Mouse (Mus musculus) lung, postnatal 14 days (tissue): ENCODE data around the gene Hist1h3e.
"Not testable (repeated sequence)": the region's sequence is repeated elsewhere in the genome, so short reads cannot be mapped to it uniquely, and the experiment has no call there.

Experiments
- DNase-seq: peaks from one replicate; pipeline ENCODE4 v3.0.0; 2021

Hist1h3e gene

DNA sequence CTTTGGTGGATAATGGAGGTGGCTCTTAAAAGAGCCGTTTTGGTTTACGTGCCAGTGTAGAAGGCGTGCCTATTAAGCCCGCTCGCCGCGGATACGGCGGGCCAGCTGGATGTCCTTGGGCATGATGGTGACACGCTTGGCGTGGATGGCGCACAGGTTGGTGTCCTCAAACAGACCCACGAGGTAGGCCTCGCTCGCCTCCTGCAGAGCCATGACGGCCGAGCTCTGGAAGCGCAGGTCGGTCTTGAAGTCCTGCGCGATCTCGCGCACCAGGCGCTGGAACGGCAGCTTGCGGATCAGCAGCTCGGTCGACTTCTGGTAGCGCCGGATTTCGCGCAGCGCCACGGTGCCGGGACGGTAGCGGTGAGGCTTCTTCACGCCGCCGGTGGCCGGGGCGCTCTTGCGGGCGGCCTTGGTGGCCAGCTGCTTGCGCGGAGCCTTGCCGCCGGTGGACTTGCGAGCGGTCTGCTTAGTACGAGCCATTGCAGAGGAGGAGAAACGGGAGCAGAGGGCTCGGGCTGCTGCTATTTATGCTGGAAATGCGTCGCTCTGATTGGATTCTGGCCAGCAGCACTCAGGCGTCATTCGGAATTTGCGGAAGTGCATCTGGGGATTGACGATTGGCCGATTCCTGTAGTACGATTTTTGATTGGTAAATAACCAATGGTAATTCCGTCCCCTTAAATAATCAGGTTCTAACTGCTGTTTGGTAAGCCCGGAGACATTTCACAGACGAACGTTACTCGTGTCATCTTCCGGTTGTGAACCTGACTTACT lies at the start of gene Hist1h3e:
Gene Hist1h3e, minus strand, starts transcription at position 487 of the 777 bp plus-strand sequence.
- peak; percentile 93 for DNase-seq

DNA sequence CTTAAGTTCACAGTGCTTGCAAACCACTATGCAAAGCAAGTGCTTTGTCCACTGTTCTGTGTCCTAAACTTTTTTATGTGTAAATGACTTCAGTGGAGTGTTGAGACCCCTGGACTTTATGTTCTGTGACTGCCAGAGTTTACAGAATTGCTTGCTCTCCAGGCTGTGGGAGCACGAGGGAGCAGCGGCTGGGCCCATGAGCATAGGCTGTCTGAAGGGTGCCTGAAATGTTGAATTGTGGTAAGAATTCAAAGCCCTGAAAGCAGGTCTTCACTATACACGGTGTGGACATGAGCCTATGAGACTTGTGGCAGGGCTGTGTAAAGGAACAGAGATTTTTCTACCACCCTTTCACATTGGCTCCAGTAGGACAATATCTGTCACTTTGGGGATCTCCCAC lies 49.5 kb upstream of the Hist1h3e start:
- no peak for DNase-seq

DNA sequence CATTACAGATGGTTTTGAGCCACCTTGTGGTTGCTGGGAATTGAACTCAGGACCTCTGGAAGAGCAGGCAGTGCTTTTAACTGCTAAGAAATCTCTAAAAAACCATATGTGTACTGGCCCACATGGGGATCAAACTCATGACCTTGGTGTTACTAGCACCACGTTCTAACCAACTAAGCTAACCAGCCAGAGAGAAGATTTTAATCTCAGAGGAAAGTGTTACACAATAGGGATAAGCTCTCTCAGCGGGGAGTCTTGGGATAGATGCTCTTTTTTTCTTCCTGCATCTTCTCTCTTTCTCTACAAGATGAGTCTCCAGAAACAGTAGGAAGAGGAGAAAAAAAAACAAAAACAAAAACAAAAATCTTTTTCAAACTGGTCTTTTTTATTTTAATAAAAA lies 48.2 kb upstream of the Hist1h3e start:
- no peak for DNase-seq

DNA sequence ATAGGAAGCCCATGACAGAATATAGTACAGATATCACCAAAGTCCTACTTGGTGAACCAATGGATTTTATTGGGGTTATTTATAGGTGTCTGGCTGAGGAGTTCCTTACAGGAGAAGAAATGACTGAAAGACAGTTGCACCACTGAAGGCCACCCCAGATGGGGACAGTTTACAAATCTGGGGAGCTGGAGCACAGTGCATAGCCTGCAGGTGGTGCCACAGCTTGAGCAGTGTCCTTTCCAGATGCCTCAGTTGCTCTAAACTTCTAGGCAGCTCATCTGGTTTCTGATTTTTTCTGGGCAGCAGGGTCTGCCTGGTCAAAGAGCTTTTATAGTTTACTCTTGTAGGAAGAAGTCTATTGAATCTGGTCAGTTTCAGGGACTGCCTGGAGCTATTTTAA lies 47.7 kb upstream of the Hist1h3e start:
- DNase-seq = no peak

DNA sequence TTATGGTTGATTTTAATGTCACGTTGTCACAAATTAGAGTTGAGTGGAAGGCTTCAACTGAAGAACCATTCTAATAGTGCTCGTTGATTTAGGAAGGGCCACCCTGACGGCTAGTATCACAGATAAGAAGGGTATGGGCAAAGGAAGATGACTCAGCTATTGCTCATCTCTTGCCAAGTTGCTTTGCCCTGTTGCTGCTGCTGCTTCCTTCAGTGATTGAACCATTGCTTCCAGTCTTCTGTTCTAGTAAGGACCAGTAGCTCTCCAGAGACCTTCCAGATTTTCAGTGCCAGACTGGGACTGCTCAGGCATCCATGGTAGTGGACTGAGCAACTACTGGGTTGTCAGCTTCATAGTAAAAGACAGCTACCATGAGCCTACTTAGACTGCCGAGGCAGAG lies 47.0 kb upstream of the Hist1h3e start:
- DNase-seq = no peak

DNA sequence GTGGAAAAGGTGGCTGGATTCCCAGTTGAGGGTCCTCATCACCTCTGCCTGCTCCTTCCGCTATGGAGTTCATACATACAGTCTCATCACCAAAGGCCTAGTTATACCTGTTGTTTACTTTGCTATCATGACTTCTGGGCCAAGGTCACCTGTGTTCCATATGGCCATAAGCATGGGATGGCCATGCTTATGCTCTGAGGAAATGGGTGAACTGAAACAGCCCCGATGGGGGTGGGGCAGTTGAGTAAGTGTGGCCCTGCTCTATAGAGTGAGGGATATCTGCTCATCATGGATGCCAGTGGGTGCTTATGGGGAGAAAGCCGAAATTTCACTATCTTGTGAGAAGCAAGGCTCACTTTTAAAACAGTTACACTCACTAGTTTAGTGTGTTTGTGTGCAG lies 42.9 kb upstream of the Hist1h3e start:
- no peak for DNase-seq

DNA sequence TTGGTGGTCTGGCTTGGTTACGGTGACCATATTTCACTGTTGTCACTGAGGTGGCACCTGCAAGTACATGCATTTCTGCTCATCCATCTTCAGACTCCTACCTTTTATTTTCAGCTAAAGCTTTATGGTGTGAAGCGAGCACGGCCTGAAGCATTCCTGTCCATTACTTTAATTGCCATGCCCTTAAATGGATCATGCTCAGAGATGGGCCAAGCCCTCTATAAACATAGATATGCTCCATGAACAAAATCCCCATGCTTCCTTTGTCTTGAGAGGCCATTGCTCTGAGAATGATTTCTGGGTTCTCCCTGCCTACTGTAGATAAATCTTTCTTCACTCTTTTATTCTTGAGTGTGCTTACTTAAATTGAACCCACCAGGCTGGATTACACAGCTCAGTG lies 42.3 kb upstream of the Hist1h3e start:
- no peak for DNase-seq

DNA sequence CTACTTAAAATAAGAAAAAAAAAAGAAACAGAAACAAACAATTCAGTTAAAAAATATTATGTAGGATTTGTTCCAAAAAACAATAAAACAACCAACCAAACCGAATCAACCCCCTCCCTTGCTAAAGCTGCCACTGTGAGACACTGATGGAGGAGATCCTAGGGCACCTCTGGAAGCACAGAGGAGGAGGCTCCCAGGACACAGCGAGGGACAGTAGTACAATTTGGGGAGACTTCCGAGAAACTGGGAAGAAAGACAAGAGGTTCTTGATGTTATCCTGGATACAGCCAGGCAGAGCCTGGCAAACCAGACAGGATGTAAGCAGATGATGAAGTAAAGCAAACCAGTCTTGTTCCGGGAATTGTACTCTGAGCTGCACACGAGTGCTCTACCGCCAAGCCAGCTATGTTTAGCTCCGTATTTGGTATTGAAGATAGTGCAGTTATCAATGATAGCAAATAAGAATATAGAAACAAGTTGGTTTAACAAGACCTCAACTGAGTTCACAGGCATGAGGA lies 41.1 kb upstream of the Hist1h3e start:
- no peak for DNase-seq

DNA sequence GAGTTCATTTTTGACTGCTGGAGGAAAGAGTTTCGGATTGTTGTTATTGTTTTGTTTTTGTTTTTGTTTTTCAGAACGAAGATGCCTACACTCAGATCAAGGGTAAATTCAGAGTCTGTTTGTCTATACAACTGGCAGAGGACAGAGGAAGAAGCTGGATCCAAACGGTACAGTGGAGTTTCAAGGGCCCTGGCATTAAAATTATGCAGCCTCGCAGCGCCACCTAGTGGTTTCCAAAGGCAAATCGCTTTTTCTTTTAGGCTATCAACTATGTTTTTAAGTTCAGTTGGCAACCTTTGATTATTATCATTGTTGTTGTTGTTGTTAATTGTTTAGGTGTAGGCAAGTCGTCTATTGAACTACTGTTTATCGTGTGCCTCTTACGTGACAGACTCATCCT lies 35.8 kb upstream of the Hist1h3e start:
- DNase-seq = peak; percentile 89

DNA sequence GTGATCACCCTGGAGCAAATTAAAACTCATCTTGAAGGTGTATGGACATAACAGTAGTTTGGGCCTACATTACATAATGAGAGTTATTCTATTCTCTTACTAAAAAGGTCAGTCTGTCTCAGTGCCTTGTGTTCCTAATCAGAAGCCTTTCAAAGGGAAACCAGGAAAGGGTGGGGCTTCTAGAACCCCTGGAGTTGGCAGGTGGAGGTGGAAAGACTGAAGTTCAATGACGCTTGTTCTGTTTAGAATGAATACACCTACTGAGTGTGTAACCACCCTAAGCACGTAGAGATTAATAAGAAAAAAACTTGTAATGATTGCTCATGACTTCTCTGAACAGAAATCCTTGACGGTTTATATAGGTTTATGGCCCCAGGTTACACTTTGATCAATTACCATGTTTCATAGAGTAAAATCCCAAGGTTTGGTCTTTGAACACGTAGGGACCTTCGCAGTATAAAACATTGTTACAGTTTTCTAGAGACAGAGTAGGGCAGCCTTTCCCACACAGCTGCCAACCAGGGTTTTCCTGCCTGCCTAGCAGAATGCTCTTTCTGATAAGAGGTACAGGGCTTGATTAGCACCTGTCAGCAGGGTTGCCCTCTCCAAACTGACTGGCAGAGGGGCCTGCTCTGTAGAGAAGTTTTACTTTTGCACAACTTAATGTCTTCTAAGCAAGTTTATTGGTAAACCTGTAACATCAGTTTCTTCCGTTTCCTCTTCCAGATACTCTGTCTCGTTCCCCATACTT lies 33.6 kb upstream of the Hist1h3e start:
- no peak for DNase-seq

DNA sequence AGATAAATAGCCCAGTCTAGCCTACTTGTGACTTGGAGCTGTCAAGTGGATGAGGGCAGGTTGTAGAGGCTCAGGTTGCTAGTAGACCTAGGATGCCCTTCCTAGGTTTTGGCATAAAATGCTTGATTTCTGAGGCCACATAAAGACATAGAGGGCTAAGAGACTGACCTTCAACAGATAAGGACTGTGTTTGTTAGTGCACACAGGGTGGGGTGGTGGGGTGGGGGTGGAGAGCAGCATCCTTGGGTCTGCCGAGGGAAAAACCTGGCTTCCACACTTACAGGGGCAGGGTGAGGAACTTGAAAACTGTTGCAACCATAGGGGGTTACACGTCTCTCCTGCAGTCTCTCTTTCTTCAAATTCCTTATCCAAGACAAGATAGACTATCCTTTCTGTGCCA lies 33.0 kb upstream of the Hist1h3e start:
- no peak for DNase-seq

DNA sequence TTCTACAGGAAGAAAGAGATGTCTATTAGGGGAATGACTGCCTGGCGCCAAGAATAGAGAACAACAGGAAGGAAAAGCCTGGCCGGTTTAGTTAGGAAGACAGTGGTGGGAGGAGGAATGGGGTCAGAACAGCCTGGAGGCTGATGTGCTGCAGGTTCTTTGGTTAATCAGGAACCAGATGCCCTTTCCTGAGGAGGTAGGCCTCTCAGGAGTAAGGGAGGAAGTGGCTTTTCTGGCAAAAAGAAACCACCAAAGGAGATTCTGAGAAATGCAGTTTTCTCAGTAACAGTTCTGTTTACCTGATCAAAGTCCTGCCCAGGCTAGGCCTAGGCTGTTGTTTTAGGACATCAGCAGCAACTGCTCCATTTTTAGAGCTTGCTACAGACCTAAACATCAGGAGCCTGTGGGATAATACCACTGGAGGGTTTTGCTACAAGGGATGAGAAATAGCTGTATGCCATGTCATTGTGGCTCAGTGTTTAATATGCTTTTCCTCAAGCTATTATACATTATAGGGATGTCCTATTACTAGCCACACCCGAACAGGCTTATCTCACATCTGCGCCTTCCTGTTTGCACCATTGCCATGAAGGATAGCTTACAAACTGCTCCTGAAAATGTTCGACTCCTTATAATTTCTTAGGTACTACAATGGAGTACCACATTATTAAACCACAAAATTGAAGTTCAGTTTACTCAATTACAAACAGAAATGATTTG lies 31.0 kb upstream of the Hist1h3e start:
- DNase-seq = no peak

DNA sequence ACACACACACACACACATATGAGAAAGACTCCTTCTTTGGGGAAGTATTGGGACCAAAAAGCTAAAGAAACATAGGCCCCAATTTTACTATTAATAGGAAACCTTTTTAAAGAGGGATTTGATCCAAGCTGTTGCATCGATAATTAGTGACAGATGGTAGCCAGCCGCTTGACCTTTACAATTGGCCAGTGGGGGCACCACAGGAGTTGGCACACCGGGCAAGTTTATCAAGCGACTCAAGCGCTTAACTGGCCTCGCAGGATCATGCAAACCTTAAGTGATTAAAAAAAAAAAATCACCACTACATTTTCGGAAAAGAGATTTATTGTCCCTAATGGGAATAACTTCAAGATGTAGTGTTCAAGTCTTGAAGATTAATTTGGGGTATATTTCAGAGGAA lies 30.4 kb upstream of the Hist1h3e start:
- DNase-seq = no peak

DNA sequence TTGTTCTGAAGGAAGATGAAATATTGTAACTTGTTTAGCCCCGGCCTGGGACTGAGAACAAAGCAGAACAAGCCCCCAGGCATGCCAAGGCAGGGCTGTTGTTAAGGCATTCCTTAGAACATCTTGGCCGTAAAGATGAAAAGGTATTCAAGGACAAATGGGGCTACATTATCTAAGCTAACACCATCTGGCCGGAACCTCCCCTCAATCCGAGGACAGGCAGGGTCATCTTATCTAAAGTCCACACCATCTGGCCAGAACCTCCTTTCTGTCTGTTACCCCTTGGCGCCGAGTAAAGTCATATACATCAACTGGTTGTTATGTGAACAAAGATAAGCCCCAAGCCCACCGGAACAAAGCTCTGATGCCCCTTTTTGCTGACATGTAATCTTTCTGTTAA lies 29.7 kb upstream of the Hist1h3e start:
- DNase-seq = not testable (repeated sequence)

DNA sequence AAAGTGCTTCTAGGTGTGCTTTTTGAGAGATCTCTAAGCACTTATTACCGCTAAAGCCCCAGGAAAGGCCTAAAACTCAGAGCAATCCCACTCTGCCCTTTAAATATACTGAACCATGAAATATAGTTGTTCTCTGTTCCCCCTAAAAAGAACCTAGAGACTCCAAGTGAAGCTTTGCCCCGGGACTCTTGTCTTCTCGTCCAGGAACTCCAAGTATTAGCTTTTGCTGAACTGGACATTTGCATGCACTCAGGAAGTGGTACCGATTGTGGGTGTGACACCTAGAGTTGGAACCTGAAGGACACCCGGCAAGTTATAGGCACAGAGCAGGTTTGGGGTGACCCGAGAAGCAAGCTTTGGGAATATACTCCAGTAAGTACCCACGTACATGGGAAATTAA lies 29.0 kb upstream of the Hist1h3e start:
- DNase-seq = no peak

DNA sequence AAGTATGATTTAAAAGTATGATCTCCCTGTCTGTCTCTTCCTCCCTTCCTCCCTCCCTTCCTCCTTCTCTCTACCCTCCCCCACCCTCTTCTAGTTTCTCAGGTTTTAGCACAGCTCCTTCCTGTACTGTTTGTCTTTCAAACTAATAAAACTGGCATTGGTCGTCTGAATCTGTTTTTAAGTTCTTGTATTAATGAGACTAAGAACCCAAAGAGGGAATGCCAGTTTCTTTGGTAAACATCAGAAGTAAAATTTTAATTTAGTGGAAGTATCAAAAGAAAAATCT lies 24.7 kb upstream of the Hist1h3e start:
- no peak for DNase-seq

DNA sequence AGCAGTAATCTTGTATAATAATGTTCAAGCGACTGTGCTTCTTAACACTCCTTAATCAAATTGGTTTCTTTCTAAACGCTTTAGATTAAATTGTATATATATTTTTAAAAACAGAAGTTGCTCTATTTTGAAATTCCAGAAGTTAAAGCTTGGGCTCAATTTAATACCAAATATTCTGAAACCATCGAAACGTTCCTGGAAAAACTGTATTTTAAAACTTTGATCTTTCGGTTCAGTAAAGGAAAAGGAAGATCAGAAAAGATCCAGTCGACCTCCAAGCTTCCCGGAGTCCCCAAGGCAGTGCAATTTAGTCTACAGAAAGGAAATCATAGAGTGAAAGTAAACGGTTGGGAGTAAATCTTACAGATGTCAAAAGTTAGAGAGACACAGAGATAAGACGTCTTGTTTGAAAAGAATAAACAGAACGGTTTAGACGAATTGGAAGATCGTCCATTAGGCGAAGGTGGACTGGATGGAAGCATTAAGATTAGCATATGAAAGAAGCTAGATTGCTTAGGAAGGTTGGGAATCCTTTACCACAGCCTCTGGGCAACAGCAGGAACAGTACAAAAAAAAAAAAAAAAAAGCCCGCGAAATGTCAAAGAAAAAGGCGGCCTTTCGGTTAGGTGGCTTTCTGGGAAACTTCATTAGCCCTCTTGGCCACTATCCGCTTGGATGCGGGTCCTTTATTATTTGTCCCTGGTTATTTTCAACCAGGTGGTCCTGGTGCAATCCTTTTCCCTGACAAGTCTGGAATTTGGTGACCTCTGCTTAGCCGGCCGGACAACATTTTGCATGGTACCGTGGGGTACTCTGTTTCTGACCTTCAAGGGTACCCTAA lies 24.1 kb upstream of the Hist1h3e start:
- no peak for DNase-seq

DNA sequence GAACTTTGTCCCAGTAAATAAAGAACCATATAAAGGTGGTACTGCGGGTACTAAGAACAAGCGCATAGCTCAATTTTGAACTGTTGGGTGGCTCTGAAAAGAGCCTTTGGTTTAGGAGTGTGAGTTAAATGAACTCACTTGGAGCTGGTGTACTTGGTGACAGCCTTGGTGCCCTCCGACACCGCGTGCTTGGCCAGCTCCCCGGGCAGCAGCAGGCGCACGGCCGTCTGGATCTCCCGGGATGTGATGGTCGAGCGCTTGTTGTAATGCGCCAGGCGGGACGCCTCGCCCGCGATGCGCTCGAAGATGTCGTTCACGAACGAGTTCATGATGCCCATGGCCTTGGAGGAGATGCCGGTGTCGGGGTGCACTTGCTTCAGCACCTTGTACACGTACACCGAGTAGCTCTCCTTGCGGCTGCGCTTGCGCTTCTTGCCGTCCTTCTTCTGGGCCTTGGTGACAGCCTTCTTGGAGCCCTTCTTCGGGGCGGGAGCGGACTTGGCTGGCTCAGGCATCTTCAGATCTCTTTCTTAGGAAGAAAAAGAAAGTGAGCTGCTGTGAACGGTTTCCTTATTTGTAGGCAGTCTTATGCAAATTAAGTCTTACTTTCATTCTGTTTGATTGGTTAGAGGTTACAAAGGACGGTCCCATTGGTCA lies 23.4 kb upstream of the Hist1h3e start:
- DNase-seq = peak; percentile 62

DNA sequence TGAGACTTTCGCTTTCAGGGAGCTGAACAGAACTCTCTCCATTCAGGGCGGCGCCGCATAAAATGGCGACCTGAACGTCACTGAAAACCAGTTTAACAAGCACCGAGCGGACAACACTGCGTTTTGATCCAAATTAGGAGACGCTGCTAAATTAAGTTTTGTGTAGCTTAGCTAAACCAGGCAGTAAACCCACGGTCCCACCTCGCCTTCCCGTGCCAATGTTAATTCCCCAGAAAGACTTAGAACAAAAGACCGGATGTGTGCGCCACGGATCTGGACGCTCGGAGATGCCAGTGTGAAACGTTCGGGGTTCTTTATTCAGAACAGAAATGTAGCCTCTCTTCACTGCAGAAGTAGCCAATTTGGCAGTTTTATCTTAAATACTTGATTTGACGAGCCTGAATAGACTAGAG lies 22.9 kb upstream of the Hist1h3e start:
- peak; percentile 76 for DNase-seq

DNA sequence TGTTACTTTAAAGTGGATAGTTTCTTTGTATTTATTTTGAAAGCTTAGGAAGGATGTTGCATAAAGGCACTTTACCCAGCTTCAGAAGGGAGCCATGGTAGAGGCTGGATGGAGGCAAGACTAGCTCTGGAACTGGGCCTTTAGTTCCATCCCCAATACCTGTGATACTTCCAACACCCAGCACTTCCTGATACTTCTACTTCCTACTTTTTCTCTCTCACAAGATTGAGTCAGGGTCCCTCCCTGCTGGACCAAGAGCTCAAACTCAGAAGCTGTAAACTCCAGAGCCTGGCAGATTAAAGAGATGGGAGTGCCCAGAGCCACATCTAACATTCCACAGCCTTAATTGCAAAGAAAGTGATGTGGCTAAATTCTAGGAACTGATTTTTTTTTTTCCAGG lies 22.2 kb upstream of the Hist1h3e start:
- no peak for DNase-seq

DNA sequence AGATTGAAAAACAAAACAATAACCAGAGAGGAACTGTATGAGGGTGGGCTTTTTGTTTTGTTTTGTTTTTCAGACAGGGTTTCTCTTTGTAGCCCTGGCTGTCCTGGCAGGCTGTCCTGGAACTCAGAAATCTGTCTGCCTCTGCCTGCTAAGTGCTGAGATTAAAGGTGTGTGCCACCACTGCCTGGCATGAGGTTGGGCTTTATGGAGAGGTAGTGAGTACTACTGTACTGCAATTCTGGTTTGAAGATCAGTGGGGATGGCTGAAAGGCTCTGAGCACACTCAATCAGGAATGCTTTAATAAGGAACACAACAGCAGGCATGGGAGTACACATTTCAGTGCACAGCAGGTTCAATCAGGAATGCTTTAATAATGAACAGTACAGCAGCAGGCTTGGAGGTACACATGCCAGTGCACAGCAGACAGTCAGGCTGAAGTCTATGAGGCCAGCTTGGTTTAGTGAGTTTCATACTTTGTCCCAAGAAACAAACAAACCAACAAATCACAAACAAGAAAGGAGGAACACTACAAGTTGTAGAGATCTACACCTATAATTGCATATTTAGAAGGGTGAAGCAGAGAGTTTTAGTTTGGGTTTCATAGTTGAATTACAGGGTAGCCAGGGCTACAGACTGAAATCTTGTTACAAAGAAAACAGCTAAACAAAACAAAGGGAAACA lies 21.4 kb upstream of the Hist1h3e start:
- no peak for DNase-seq
